Mouse (Mus musculus) common myeloid progenitor, adult 5-6 weeks (primary cell): ENCODE results near the gene Gng13. TPM values are rescaled to one million over a fixed set of nuclear protein-coding genes. Genes with fewer than 3 reads are reported as not detected.

Source experiments
- total RNA-seq: library from RNA; stranded (forward); fragments of 200-1000, 187-1606 nt; gene quantifications from 2 replicates; pipeline ENCODE4 v1.2.3, GENCODE M21; 2017

Gene Gng13
- total RNA-seq, 1 experiment from 2014 or later, result not detected

Other genes starting within 250 kb of the Gng13 start
- gene Sstr5, start 219.9 kb upstream of the Gng13 start, total RNA-seq, result not detected in 2 replicates
- 0.23 TPM in 1 of 2 replicates, not detected in the other for gene Sox8, start 146.5 kb upstream of the Gng13 start, total RNA-seq
- gene Lmf1, start 138.1 kb upstream of the Gng13 start, total RNA-seq, result 9.0 and 11.7 TPM in 2 replicates
- gene Chtf18, start 10.2 kb downstream of the Gng13 start, total RNA-seq, result 17.0 and 28.5 TPM in 2 replicates
- 3.0 and 3.9 TPM in 2 replicates for gene Rpusd1, start 10.5 kb downstream of the Gng13 start, total RNA-seq
- not detected in 2 replicates for gene Mslnl, start 18.9 kb downstream of the Gng13 start, total RNA-seq
- not detected in 2 replicates for gene Msln, start 37.2 kb downstream of the Gng13 start, total RNA-seq
- gene Narfl, start 56.6 kb downstream of the Gng13 start, total RNA-seq, result 8.7 and 32.7 TPM in 2 replicates
- 13.6 and 28.4 TPM in 2 replicates for gene Haghl, start 68.5 kb downstream of the Gng13 start, total RNA-seq
- not detected in 2 replicates for gene Ccdc78, start 69.4 kb downstream of the Gng13 start, total RNA-seq
- gene Fam173a, start 75.7 kb downstream of the Gng13 start, total RNA-seq, result 47.9 and 51.1 TPM in 2 replicates
- 4.3 TPM in 1 of 2 replicates, not detected in the other for gene AC134908.4, start 78.5 kb downstream of the Gng13 start, total RNA-seq
- 26.7 and 27.8 TPM in 2 replicates for gene Metrn, start 80.0 kb downstream of the Gng13 start, total RNA-seq
- 0.18 TPM in 1 of 2 replicates, not detected in the other for gene Fbxl16, start 91.9 kb downstream of the Gng13 start, total RNA-seq
- gene Wdr24, start 106.5 kb downstream of the Gng13 start, total RNA-seq, result 10.2 and 21.0 TPM in 2 replicates
- 15.4 and 21.7 TPM in 2 replicates for gene Jmjd8, start 111.7 kb downstream of the Gng13 start, total RNA-seq
- 60.4 and 84.7 TPM in 2 replicates for gene Stub1, start 116.2 kb downstream of the Gng13 start, total RNA-seq
- 0.46 TPM in 1 of 2 replicates, not detected in the other for gene Rhbdl1, start 120.1 kb downstream of the Gng13 start, total RNA-seq
- gene Gm20683, start 124.6 kb downstream of the Gng13 start, total RNA-seq, result not detected in 2 replicates
- gene Rhot2, start 127.7 kb downstream of the Gng13 start, total RNA-seq, result 23.7 and 29.7 TPM in 2 replicates
- gene Wdr90, start 144.3 kb downstream of the Gng13 start, total RNA-seq, result 18.6 and 23.8 TPM in 2 replicates
- gene Mcrip2, start 151.6 kb downstream of the Gng13 start, total RNA-seq, result 22.3 and 24.0 TPM in 2 replicates
- gene Mettl26, start 157.9 kb downstream of the Gng13 start, total RNA-seq, result 13.9 and 15.9 TPM in 2 replicates
- gene Wfikkn1, start 163.7 kb downstream of the Gng13 start, total RNA-seq, result 0.78 and 1.0 TPM in 2 replicates
- gene Rab40c, start 202.6 kb downstream of the Gng13 start, total RNA-seq, result 1.0 and 7.0 TPM in 2 replicates
- gene Pigq, start 227.8 kb downstream of the Gng13 start, total RNA-seq, result 50.4 and 62.4 TPM in 2 replicates
- gene Nhlrc4, start 227.8 kb downstream of the Gng13 start, total RNA-seq, result not detected in 2 replicates
- gene A930017K11Rik, start 235.4 kb downstream of the Gng13 start, total RNA-seq, result not detected in 2 replicates